Mouse (Mus musculus) thymus, adult 2 months (tissue): ENCODE measurements around the gene Cldnd2.

Source experiments
- CTCF ChIP-seq: fragments of 200-500 bp; IDR thresholded peaks from 2 replicates; pipeline ENCODE4 v1.5.1; 2012; ENCODE audit warnings: mild to moderate bottlenecking, control low read depth, low read length, moderate library complexity, borderline replicate concordance; ENCODE audit not compliant: control insufficient read depth, poor library complexity, insufficient read depth; ENCODE audit errors: extremely low read depth
- POLR2A ChIP-seq: fragments of 200-500 bp; IDR thresholded peaks from 2 replicates; pipeline ENCODE4 v1.6.1; 2012; ENCODE audit warnings: mild to moderate bottlenecking, low read length, control low read depth, moderate library complexity; ENCODE audit not compliant: control insufficient read depth, poor library complexity, insufficient read depth; ENCODE audit errors: extremely low read depth

GRCm38 (mm10) chr7:43481191-43481590 lies 40.6 kb downstream of the Cldnd2 start:
- TF ChIP-seq CTCF (no peak), POLR2A (no peak)
